Mouse (Mus musculus): ENCODE measurements at regions not wholly inside any gene's neighbourhood (a gene's known extent, or its start where the extent isn't known, plus 50 kb on each side); places are given as distances from the start of the nearest gene placed in this dataset.
A peak's percentile ranks its signal among the peaks of the same experiment; 100 is the strongest.

DNA sequence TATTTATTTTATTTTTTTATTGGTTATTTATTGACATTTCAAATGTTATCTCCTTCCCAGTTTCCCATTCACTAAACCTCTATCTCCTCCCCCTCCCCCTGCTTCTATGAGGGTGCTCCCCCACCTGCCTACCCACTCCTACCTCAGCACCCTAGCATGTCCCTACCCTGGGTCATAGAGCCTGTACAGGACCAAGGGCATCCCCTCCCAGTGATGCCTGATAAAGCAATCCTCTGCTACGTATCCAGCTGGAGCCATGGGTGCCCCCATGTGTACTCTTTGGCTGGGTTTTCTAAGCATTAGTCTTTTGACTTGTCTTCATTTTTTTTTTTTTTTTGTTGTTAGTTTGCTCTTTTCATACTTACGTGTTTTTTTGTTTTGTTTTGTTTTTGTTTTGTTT, 502.9 kb downstream of the Irx1 start:
- Histone ChIP-seq H3K4me2 (ENCODE audit: low read length) (no peak overlapping the region), H3K4me1 (ENCODE audit: control insufficient read depth, insufficient read depth, low read depth, low read length) (peaks cover 2% of the 10 kb centered on the region; the same call in 1 of the 2 replicates), H3K27ac (ENCODE audit: low read depth, low read length) (no peak overlapping the region), H3K9me3 (ENCODE audit: control insufficient read depth, low read length) (no peaks in the 10 kb centered on the region), H3K4me3 (ENCODE audit: low read length) (no peak overlapping the region), H3K9ac (ENCODE audit: low read depth, low read length) (no peak overlapping the region), H3K36me3 (ENCODE audit: control insufficient read depth, insufficient read depth, low read length) (no peaks in the 10 kb centered on the region), H3K27me3 (replicated peaks; ENCODE audit: control insufficient read depth, insufficient read depth, low read length) (peaks cover 4% of the 10 kb centered on the region)
- WGBS, result 82% methylated on average over 2 of the region's 2 CpGs
- ATAC-seq, result no peak

DNA sequence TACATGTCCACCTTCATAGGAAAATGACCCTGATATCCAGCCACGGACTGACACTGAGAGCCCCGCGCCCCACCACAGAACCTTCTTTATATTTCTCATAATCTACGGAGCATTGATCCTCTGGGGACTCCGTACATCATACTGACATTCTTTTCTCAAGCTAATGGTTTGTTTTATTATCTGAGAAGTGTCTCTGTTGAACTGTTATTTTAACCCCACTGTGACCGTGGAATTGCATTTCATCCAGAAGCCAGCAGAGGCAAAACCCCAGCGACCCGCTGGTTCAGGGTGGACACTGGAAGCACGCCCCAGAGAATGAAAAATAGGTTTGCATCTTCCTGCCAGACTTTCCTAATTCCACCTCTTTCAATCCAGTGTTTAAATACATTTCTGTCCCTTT, 503.4 kb downstream of the Irx1 start:
- Histone ChIP-seq H3K4me1 (ENCODE audit: control insufficient read depth, insufficient read depth, low read depth, low read length) (peaks cover 2% of the 10 kb centered on the region; the same call in 1 of the 2 replicates), H3K27me3 (replicated peaks; ENCODE audit: control insufficient read depth, insufficient read depth, low read length) (peaks cover 4% of the 10 kb centered on the region), H3K27ac (ENCODE audit: low read depth, low read length) (no peak overlapping the region), H3K9me3 (ENCODE audit: control insufficient read depth, low read length) (no peaks in the 10 kb centered on the region), H3K4me2 (ENCODE audit: low read length) (no peak overlapping the region), H3K36me3 (ENCODE audit: control insufficient read depth, insufficient read depth, low read length) (no peaks in the 10 kb centered on the region), H3K4me3 (ENCODE audit: low read length) (no peak overlapping the region), H3K9ac (ENCODE audit: low read depth, low read length) (no peak overlapping the region)
- ATAC-seq, result no peak
- 35% methylated on average over 9 of the region's 9 CpGs for WGBS

DNA sequence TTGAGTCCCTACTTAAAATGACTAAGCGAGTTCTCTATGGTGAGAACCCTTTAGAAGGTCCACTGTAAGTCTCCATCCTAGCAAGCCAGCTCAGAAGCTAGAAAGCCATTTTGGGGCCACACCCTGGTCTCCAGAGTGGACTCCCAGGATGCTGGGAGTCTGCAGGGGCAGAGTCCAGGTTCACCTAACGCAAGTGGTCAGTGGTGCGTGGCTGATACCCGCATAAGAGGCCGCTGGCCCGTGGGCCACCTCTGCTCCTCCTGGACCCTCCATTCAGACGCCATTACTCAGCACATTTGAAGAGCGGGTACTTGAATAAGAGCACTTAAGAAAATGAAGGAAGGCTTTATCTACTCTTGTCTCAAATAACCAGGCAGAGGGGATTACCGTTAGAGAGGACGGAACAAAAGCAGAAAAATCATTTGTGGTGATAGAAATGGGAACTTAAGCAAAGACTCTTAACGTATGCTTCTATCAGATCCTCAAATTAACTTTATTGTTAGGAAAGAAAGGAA, 504.4 kb downstream of the Irx1 start:
- H3K4me1 ChIP-seq (ENCODE audit: control insufficient read depth, insufficient read depth, low read depth, low read length), result peaks cover 2% of the 10 kb centered on the region; the same call in 1 of the 2 replicates
- no peaks in the 10 kb centered on the region for H3K36me3 ChIP-seq (ENCODE audit: control insufficient read depth, insufficient read depth, low read length)
- 18% methylated on average over 11 of the region's 11 CpGs for WGBS
- H3K27ac ChIP-seq (ENCODE audit: low read depth, low read length), result peak overlapping the region; percentile 58
- no peak overlapping the region for H3K4me3 ChIP-seq (ENCODE audit: low read length)
- peak overlapping the region; percentile 55 for H3K4me2 ChIP-seq (ENCODE audit: low read length)
- peaks cover 8% of the 10 kb centered on the region for H3K27me3 ChIP-seq (replicated peaks; ENCODE audit: control insufficient read depth, insufficient read depth, low read length)
- peak; percentile 18; the same call in 1 of the 2 replicates for ATAC-seq
- peak overlapping the region; percentile 42; the same call in 1 of the 2 replicates for H3K9ac ChIP-seq (ENCODE audit: low read depth, low read length)
- no peaks in the 10 kb centered on the region for H3K9me3 ChIP-seq (ENCODE audit: control insufficient read depth, low read length)

DNA sequence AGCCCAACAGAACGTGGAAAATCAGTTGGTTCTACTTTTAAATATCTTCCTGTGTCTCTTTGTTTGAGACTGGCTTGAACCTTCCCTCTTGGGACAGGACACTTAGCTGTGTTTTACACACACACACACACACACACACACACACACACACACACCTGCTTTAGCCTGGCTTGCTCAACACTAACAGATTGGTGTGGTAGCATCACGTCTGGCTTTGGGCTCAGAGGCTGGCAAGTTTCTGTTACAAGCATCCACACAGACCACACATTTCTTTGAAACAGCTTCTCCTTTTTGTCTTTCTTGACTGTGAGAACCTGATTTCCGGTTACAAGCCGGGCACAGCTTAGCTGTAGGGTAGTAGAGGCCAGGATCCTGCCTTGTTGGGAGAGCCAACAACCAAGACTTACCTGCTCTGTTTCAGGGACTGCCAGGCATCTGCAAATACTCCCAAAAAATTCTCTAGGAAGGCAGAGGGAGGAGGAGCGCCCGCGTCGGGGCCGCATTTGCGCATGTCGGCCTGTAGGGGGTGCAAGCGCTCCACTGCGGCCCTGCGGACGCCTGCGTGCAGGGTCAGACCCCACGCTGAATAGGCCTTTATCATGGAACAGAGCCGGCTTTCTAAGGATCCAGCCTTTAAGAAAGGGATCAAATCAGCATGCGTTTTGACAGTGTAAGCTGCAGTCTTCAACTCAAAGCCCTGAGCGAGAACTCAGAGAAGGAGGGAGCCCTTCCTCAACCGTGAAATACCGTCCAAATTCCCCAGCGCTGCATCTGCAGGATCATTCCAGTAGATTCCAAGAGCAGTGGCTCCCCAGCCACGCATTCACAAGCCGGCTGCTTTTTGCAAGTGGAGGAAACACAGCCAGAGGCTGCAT, 505.2 kb downstream of the Irx1 start:
- Histone ChIP-seq H3K27me3 (replicated peaks; ENCODE audit: control insufficient read depth, insufficient read depth, low read length) (peaks cover 8% of the 10 kb centered on the region), H3K9me3 (ENCODE audit: control insufficient read depth, low read length) (no peaks in the 10 kb centered on the region), H3K4me3 (ENCODE audit: low read length) (peak overlapping the region; percentile 31), H3K4me2 (ENCODE audit: low read length) (peak overlapping the region; percentile 55), H3K27ac (ENCODE audit: low read depth, low read length) (peak overlapping the region; percentile 58), H3K9ac (ENCODE audit: low read depth, low read length) (peak overlapping the region; percentile 42; the same call in 1 of the 2 replicates), H3K4me1 (ENCODE audit: control insufficient read depth, insufficient read depth, low read depth, low read length) (peaks cover 2% of the 10 kb centered on the region; the same call in 1 of the 2 replicates), H3K36me3 (ENCODE audit: control insufficient read depth, insufficient read depth, low read length) (no peaks in the 10 kb centered on the region)
- 3% methylated on average over 25 of the region's 25 CpGs for WGBS
- ATAC-seq, result peak; percentile 94

DNA sequence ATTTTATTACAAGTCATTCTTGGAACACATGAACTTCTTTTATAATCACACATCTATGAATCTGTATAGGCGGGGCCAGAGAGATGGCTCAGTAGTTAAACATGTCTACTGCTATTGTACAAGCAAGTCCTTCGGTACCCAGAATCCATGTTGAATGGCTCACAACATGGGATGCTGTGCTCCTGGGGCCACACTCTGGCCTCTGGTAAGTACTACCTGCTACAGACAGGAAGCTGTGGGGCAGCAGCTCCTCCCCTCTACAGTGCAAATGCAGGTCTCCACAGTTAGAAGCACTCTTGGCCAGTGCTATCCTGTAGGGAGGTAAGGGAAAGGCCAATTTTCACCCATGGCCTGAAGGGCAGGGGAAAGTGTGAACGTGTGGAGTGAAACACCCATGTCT, 506.0 kb downstream of the Irx1 start:
- H3K4me3 ChIP-seq (ENCODE audit: low read length), result no peak overlapping the region
- H3K4me2 ChIP-seq (ENCODE audit: low read length), result no peak overlapping the region
- no peaks in the 10 kb centered on the region for H3K9me3 ChIP-seq (ENCODE audit: control insufficient read depth, low read length)
- H3K27ac ChIP-seq (ENCODE audit: low read depth, low read length), result no peak overlapping the region
- no peak overlapping the region for H3K9ac ChIP-seq (ENCODE audit: low read depth, low read length)
- 76% methylated on average over 3 of the region's 3 CpGs for WGBS
- ATAC-seq, result no peak
- H3K36me3 ChIP-seq (ENCODE audit: control insufficient read depth, insufficient read depth, low read length), result no peaks in the 10 kb centered on the region
- H3K27me3 ChIP-seq (replicated peaks; ENCODE audit: control insufficient read depth, insufficient read depth, low read length), result peaks cover 8% of the 10 kb centered on the region
- peaks cover 2% of the 10 kb centered on the region; the same call in 1 of the 2 replicates for H3K4me1 ChIP-seq (ENCODE audit: control insufficient read depth, insufficient read depth, low read depth, low read length)

DNA sequence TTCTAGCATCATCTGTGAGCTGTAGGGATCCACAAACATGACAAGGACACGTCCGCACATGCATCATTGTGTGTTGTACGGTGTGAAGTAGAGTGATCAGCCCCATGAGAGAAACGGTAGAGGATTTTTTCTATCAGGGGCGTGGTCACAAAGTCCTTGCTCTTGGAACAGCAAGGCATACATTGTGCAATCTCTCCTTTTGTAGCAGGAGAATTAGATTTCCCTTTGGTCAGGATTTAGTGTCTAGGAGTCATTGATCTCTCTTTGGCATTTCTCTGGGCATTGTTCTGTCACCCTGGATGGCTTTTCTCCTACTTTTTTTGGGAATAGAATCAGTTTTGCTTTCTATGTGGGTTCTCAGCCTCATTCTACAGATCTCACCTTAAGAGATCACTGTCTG, 511.3 kb downstream of the Irx1 start:
- ATAC-seq, result no peak
- WGBS, result 91% methylated on average over 5 of the region's 5 CpGs

DNA sequence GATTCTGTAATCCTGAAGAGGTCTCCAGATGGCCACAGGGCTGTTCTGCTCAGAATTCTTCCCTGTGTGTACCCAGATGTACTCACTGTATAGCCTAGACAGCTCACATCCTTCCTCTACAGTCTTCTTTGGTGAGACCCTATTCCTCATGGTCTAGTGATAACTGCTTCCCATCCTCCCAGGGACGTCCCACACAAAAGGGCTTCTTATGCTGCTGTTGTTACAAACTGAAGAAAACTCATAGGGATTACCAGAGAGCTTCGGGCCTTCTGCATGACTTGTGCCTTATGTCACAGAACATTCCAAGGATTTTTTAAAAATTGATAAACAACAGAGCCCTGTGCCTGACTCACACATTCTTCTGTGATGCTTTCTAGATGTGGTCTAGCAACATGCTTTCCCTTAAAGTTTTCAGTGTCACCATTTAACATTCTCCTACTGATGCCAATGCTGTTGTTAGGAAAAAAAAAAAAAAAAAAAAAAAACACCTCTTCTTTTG, 525.9 kb downstream of the Irx1 start:
- no peak overlapping the region for H3K9ac ChIP-seq (ENCODE audit: low read depth, low read length)
- H3K4me2 ChIP-seq (ENCODE audit: low read length), result no peak overlapping the region
- H3K9me3 ChIP-seq (ENCODE audit: control insufficient read depth, low read length), result no peaks in the 10 kb centered on the region
- no peaks in the 10 kb centered on the region for H3K27me3 ChIP-seq (replicated peaks; ENCODE audit: control insufficient read depth, insufficient read depth, low read length)
- no peak for ATAC-seq
- no peak overlapping the region for H3K4me3 ChIP-seq (ENCODE audit: low read length)
- no peaks in the 10 kb centered on the region for H3K36me3 ChIP-seq (ENCODE audit: control insufficient read depth, insufficient read depth, low read length)
- WGBS, result 54% methylated on average over 2 of the region's 2 CpGs
- no peaks in the 10 kb centered on the region for H3K4me1 ChIP-seq (ENCODE audit: control insufficient read depth, insufficient read depth, low read depth, low read length)
- H3K27ac ChIP-seq (ENCODE audit: low read depth, low read length), result no peak overlapping the region

More for the DNA sequence above, 511.3 kb downstream of the Irx1 start:
- H3K27me3 ChIP-seq (replicated peaks; ENCODE audit: control insufficient read depth, insufficient read depth, low read length), result 0 out of 2 replicates have a peak, but pooled peaks cover 3% of the 10 kb centered on the region
- H3K4me3 ChIP-seq (ENCODE audit: low read length), result no peak overlapping the region
- H3K9ac ChIP-seq (ENCODE audit: low read depth, low read length), result no peak overlapping the region
- no peaks in the 10 kb centered on the region for H3K36me3 ChIP-seq (ENCODE audit: control insufficient read depth, insufficient read depth, low read length)
- H3K4me2 ChIP-seq (ENCODE audit: low read length), result no peak overlapping the region
- no peaks in the 10 kb centered on the region for H3K9me3 ChIP-seq (ENCODE audit: control insufficient read depth, low read length)
- H3K4me1 ChIP-seq (ENCODE audit: control insufficient read depth, insufficient read depth, low read depth, low read length), result no peaks in the 10 kb centered on the region
- no peak overlapping the region for H3K27ac ChIP-seq (ENCODE audit: low read depth, low read length)

DNA sequence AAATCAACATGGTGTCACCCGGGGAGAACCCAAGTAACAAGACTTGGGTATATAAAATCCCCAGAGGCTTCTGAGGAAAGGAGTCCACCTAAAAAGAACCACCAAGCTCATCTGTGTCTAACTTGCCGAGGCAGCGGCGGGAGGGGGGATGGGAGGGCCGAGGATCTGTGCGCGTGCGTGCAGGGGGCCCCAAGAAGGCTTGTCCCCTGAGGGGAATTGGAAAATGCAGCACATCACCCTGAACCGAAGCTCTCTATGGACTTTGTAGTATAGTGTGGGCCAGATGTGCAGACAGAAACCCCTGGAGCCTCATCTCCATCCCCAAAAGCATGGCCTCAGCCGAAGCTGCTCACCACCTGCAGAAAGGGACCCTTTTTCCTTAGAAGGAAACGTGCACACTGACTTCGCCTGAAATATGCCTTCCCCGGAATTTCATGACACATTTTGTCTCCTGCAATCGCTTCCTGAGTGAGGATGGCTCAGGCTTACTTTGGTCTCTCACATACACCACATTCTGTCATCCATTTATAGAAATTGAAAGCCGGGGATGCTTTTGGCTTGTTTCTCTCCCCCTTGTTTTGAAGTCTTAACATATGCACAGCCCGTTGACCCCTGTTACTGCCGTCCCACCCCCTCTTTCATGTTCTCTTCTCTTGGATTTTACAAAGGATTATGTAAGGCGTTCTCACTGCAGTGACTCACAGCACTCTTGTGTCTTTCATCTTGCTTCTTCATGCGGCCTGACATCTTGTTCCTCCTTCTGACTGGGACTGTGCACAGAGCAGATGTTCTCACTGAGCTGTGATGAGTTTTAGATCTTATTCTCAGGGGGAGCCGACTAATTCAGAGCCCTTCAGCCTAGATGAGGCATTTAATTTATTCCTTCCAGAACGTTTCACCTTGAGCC, 559.6 kb downstream of the Irx1 start:
- ATAC-seq, result peak; percentile 76
- Histone ChIP-seq H3K9ac (ENCODE audit: low read depth, low read length) (no peak overlapping the region), H3K9me3 (ENCODE audit: control insufficient read depth, low read length) (no peaks in the 10 kb centered on the region), H3K4me3 (ENCODE audit: low read length) (no peak overlapping the region), H3K4me2 (ENCODE audit: low read length) (no peak overlapping the region), H3K27ac (ENCODE audit: low read depth, low read length) (no peak overlapping the region), H3K36me3 (ENCODE audit: control insufficient read depth, insufficient read depth, low read length) (no peaks in the 10 kb centered on the region), H3K27me3 (replicated peaks; ENCODE audit: control insufficient read depth, insufficient read depth, low read length) (no peaks in the 10 kb centered on the region), H3K4me1 (ENCODE audit: control insufficient read depth, insufficient read depth, low read depth, low read length) (peaks cover 5% of the 10 kb centered on the region; the same call in 1 of the 2 replicates)
- WGBS, result 47% methylated on average over 21 of the region's 21 CpGs

Data from hindbrain, embryonic 16.5 days (tissue).